Mouse (Mus musculus) heart, embryonic 11.5 days (tissue): ENCODE results near the gene Tgm1. TPM values are rescaled to one million over a fixed set of nuclear protein-coding genes. Genes with fewer than 3 reads are reported as not detected.
A peak's percentile ranks its signal among the peaks of the same experiment; 100 is the strongest.

Source experiments
- ATAC-seq: fragments of 200-750 bp; cut with Nextera tagmentation; replicated peaks from 2 replicates; pipeline ENCODE4 v1.8.0; 2017; ENCODE audit warnings: moderate library complexity; ENCODE audit not compliant: insufficient number of reproducible peaks, low FRiP score, low TSS enrichment
- H3K27ac ChIP-seq: fragments of 300-500 bp; sonication (generic); 2 replicates; pipeline ENCODE4 v1.5.1; 2014; ENCODE audit warnings: mild to moderate bottlenecking, low read depth, low read length
- H3K27me3 ChIP-seq: fragments of 300-500 bp; sonication (generic); 2 replicates; pipeline ENCODE4 v1.6.1; 2014; ENCODE audit warnings: mild to moderate bottlenecking, low read length, mixed read lengths; ENCODE audit not compliant: control insufficient read depth, insufficient read depth
- H3K36me3 ChIP-seq: fragments of 300-500 bp; sonication (generic); 2 replicates; pipeline ENCODE4 v1.6.1; 2014; ENCODE audit warnings: mild to moderate bottlenecking, low read length, moderate library complexity, mixed read lengths; ENCODE audit not compliant: control insufficient read depth, insufficient read depth
- H3K4me1 ChIP-seq: fragments of 300-500 bp; sonication (generic); 2 replicates; pipeline ENCODE4 v1.6.1; 2014; ENCODE audit warnings: low read length; ENCODE audit not compliant: control insufficient read depth, insufficient read depth
- H3K4me2 ChIP-seq: fragments of 300-500 bp; sonication (generic); 2 replicates; pipeline ENCODE4 v1.6.1; 2014; ENCODE audit warnings: mild to moderate bottlenecking, moderate library complexity
- H3K4me3 ChIP-seq: fragments of 300-500 bp; sonication (generic); 2 replicates; pipeline ENCODE4 v1.5.1; 2014; ENCODE audit warnings: low read depth, low read length
- H3K9ac ChIP-seq: fragments of 300-500 bp; sonication (generic); 2 replicates; pipeline ENCODE4 v1.6.1; 2014; ENCODE audit warnings: mild to moderate bottlenecking, low read depth, low read length, moderate library complexity
- H3K9me3 ChIP-seq: fragments of 300-500 bp; sonication (generic); replicated peaks from 2 replicates; pipeline ENCODE4 v1.6.1; 2016; ENCODE audit warnings: low read length; ENCODE audit not compliant: control insufficient read depth
- WGBS: fragments of 180-500 bp; shearing (Covaris S2); extraction: QIAGEN DNeasy Blood & Tissue Kit; methylation state at CpG from one replicate; pipeline ENCODE4 v1.1.7; 2014; ENCODE audit not compliant: insufficient replicate concordance; 5-methylcytosine and 5-hydroxymethylcytosine counted together
- polyA plus RNA-seq: library from polyadenylated mRNA; unstranded; fragments of >200 nt; fragmentation: Nextera tagmentation; extraction: Ambion mirVana; gene quantifications from 2 replicates; pipeline ENCODE4 v1.2.1, GENCODE M21; 2014

The Tgm1 gene
- polyA plus RNA-seq, 1 experiment from 2014 or later: 0.30 TPM

- 59% methylated on average over 5 of the region's 5 CpGs for WGBS
- no peak overlapping the region for H3K4me3 ChIP-seq
- H3K4me1 ChIP-seq: no peaks in the 10 kb centered on the region
- H3K27ac ChIP-seq: no peak overlapping the region
- H3K4me2 ChIP-seq: no peak overlapping the region
- no peak overlapping the region for H3K9ac ChIP-seq
- ATAC-seq: no peak
- peaks cover 13% of the 10 kb centered on the region for H3K27me3 ChIP-seq
- no peaks in the 10 kb centered on the region for H3K36me3 ChIP-seq
- no peaks in the 10 kb centered on the region for H3K9me3 ChIP-seq
Measured at GRCm38 (mm10) chr14:55707397-55707796, 6.3 kb downstream of the Tgm1 start.

- no peaks in the 10 kb centered on the region for H3K9me3 ChIP-seq
- peaks cover under 1% of the 10 kb centered on the region for H3K27me3 ChIP-seq
- no peak for ATAC-seq
- H3K9ac ChIP-seq: no peak overlapping the region
- WGBS: 74% methylated on average over 8 of the region's 8 CpGs
- no peak overlapping the region for H3K4me3 ChIP-seq
- no peaks in the 10 kb centered on the region for H3K4me1 ChIP-seq
- no peaks in the 10 kb centered on the region for H3K36me3 ChIP-seq
- H3K27ac ChIP-seq: no peak overlapping the region
- no peak overlapping the region for H3K4me2 ChIP-seq
Measured at GRCm38 (mm10) chr14:55706051-55706600, 7.6 kb downstream of the Tgm1 start.

- ATAC-seq: no peak
- Histone ChIP-seq H3K4me3 (no peak overlapping the region), H3K4me1 (no peaks in the 10 kb centered on the region), H3K27ac (no peak overlapping the region), H3K9me3 (no peaks in the 10 kb centered on the region), H3K36me3 (no peaks in the 10 kb centered on the region), H3K4me2 (no peak overlapping the region), H3K27me3 (no peaks in the 10 kb centered on the region; the same call in 1 of the 2 replicates), H3K9ac (no peak overlapping the region)
- WGBS: 52% methylated on average over 6 of the region's 6 CpGs
Measured at GRCm38 (mm10) chr14:55702761-55703160, 11.0 kb downstream of the Tgm1 start.

GRCm38 (mm10) chr14:55701131-55701530 lies 12.6 kb downstream of the Tgm1 start:
- no peak overlapping the region for H3K27ac ChIP-seq
- H3K9ac ChIP-seq: no peak overlapping the region
- H3K27me3 ChIP-seq: no peaks in the 10 kb centered on the region; the same call in 1 of the 2 replicates
- H3K4me3 ChIP-seq: no peak overlapping the region
- 67% methylated on average over 9 of the region's 9 CpGs for WGBS
- H3K36me3 ChIP-seq: no peaks in the 10 kb centered on the region
- no peak for ATAC-seq
- no peaks in the 10 kb centered on the region for H3K4me1 ChIP-seq
- H3K9me3 ChIP-seq: no peaks in the 10 kb centered on the region
- H3K4me2 ChIP-seq: no peak overlapping the region

GRCm38 (mm10) chr14:55697226-55697625 lies 16.5 kb downstream of the Tgm1 start:
- no peak for ATAC-seq
- H3K4me1 ChIP-seq: no peaks in the 10 kb centered on the region
- no peak overlapping the region for H3K27ac ChIP-seq
- no peak overlapping the region for H3K9ac ChIP-seq
- 72% methylated on average over 4 of the region's 4 CpGs for WGBS
- no peaks in the 10 kb centered on the region; the same call in 1 of the 2 replicates for H3K27me3 ChIP-seq
- no peak overlapping the region for H3K4me2 ChIP-seq
- H3K36me3 ChIP-seq: no peaks in the 10 kb centered on the region
- H3K4me3 ChIP-seq: no peak overlapping the region
- no peaks in the 10 kb centered on the region for H3K9me3 ChIP-seq

DNA sequence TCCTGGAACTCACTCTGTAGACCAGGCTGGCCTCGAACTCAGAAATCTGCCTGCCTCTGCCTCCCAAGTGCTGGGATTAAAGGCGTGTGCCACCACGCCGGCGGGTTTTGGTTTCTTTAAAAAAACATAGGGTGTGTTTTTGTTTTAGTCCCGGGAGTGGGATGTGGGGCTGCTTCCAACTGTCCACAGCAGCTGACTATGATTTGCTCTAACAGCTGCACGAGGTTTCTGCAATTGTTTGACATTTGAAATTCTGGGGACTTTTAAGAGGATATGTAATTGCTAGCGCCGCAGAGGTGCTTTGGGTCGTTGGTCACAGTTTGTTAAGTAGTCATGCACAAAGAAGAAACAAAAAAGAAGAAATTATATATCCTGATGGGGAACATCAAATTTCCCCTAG lies 24.3 kb downstream of the Tgm1 start:
- no peak for ATAC-seq

DNA sequence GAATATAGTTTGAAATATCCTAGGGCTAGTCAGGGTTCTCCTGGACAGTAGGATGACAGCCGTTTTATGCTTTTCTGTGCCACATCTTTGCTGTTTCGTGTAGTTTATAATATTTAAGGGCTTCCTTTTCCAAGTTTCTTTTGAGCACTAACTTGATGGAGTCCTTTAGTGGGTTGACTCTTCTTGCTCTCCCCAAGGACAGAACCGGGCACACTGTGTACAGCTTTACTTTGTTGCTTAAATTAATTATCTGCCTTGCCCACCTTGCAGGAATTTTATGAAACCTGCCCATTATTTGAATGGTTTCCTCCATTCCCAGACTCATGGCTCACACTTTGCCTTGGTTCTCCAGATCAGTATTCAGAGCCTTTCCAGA lies 31.6 kb downstream of the Tgm1 start:
- no peaks in the 10 kb centered on the region for H3K9me3 ChIP-seq
- WGBS: 18% methylated on average over 3 of the region's 3 CpGs
- no peaks in the 10 kb centered on the region for H3K27me3 ChIP-seq
- H3K36me3 ChIP-seq: peaks cover 24% of the 10 kb centered on the region
- H3K9ac ChIP-seq: peak overlapping the region; percentile 88
- ATAC-seq: no peak
- 0 out of 2 replicates have a peak, but pooled peaks cover 7% of the 10 kb centered on the region for H3K4me1 ChIP-seq
- H3K27ac ChIP-seq: peak overlapping the region; percentile 89; the same call in 1 of the 2 replicates
- H3K4me3 ChIP-seq: peak overlapping the region; percentile 88
- peak overlapping the region; percentile 78 for H3K4me2 ChIP-seq

More for the DNA sequence above, 24.3 kb downstream of the Tgm1 start:
- Histone ChIP-seq H3K9me3 (no peaks in the 10 kb centered on the region), H3K36me3 (no peaks in the 10 kb centered on the region), H3K9ac (no peak overlapping the region), H3K27me3 (no peaks in the 10 kb centered on the region), H3K27ac (no peak overlapping the region), H3K4me2 (no peak overlapping the region), H3K4me3 (no peak overlapping the region), H3K4me1 (no peaks in the 10 kb centered on the region)
- 79% methylated on average over 10 of the region's 10 CpGs for WGBS

- WGBS: under 1% methylated on average over 64 of the region's 66 CpGs
- H3K4me2 ChIP-seq: peak within 1 kb of the TSS; percentile 78
- no peaks in the 10 kb centered on the region for H3K9me3 ChIP-seq
- H3K36me3 ChIP-seq: peaks cover 30% of the 10 kb centered on the region
- H3K4me3 ChIP-seq: peak within 1 kb of the TSS; percentile 88
- no peaks in the 10 kb centered on the region for H3K27me3 ChIP-seq
- 0 out of 2 replicates have a peak, but pooled peaks cover 7% of the 10 kb centered on the region for H3K4me1 ChIP-seq
- H3K9ac ChIP-seq: peak within 1 kb of the TSS; percentile 88
- peak within 1 kb of the TSS; percentile 89 for H3K27ac ChIP-seq
- peak; percentile 94 for ATAC-seq
Measured at GRCm38 (mm10) chr14:55681160-55682117, 32.3 kb downstream of the Tgm1 start, which contains the start of gene Tinf2. Gene Tinf2, minus strand, starts transcription at chr14:55681820.
